Mouse (Mus musculus): ENCODE data around the gene Capns2. TPM values are rescaled to one million over a fixed set of nuclear protein-coding genes. Genes with fewer than 3 reads are reported as not detected.

Capns2 gene
- total and polyA plus RNA-seq, 3 experiments, result not detected

GRCm38 (mm10) chr8:92858475-92859182 is 42.6 kb upstream of the Capns2 start:
- no peaks in the 10 kb centered on the region for H3K36me3 ChIP-seq (replicated peaks)
- peaks cover 28% of the 10 kb centered on the region for H3K9me3 ChIP-seq (replicated peaks)
- no peak overlapping the region for H3K4me3 ChIP-seq (ENCODE audit: low read depth, low read length)
- H3K4me1 ChIP-seq (ENCODE audit: insufficient read depth, low read depth, low read length), result no peaks in the 10 kb centered on the region
- DNase-seq (ENCODE audit: low spot score), result no peak
- ATAC-seq (ENCODE audit: extremely low read depth, insufficient number of reproducible peaks, low FRiP score, poor library complexity, severe bottlenecking), result no peak
- TF ChIP-seq TAL1 (conservative IDR thresholded peaks at IDR 0.05; ENCODE audit: low read depth, low read length) (no peak), GATA1 (IDR thresholded peaks at IDR 0.05; ENCODE audit: borderline replicate concordance, low read length) (no peak), CTCF (IDR thresholded peaks at IDR 0.05; ENCODE audit: low read depth, low read length) (no peak), POLR2AphosphoS5 (IDR thresholded peaks at IDR 0.05; ENCODE audit: insufficient replicate concordance, low read depth, low read length) (no peak), GATA2 (IDR thresholded peaks at IDR 0.05; ENCODE audit: borderline replicate concordance, low read depth, low read length) (no peak)
- H3K27me3 ChIP-seq (ENCODE audit: insufficient read depth, low read length), result no peaks in the 10 kb centered on the region

DNA sequence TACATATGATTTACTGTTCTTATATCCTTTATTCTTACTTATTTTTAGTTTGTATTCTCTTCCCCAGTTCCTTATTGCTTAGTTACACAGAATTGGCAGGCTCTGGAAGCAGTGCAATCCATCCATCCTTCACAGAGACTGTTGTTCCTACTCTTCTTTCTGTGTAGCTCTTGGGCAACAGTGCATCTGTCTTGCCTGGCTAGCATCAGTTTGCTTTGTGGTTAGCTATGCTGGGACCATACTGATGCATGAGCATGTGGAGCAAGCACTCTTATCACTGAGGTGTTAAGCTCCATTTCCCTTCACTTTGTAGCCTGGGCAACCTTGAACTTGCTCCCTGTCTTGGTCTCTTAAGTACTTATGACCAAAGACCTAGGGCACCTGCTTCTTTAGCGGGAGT is 39.2 kb upstream of the Capns2 start:
- no peaks in the 10 kb centered on the region for H3K36me3 ChIP-seq (replicated peaks)
- no peaks in the 10 kb centered on the region for H3K27me3 ChIP-seq (ENCODE audit: insufficient read depth, low read length)
- ATAC-seq (ENCODE audit: extremely low read depth, insufficient number of reproducible peaks, low FRiP score, poor library complexity, severe bottlenecking) (no peak), DNase-seq (ENCODE audit: low spot score) (no peak)
- no peak overlapping the region for H3K4me3 ChIP-seq (ENCODE audit: low read depth, low read length)
- H3K9me3 ChIP-seq (replicated peaks), result peaks cover 8% of the 10 kb centered on the region
- TF ChIP-seq TAL1 (conservative IDR thresholded peaks at IDR 0.05; ENCODE audit: low read depth, low read length), result no peak
- no peak for TF ChIP-seq GATA1 (IDR thresholded peaks at IDR 0.05; ENCODE audit: borderline replicate concordance, low read length)
- no peak for TF ChIP-seq CTCF (IDR thresholded peaks at IDR 0.05; ENCODE audit: low read depth, low read length)
- TF ChIP-seq POLR2AphosphoS5 (IDR thresholded peaks at IDR 0.05; ENCODE audit: insufficient replicate concordance, low read depth, low read length), result no peak
- no peak for TF ChIP-seq GATA2 (IDR thresholded peaks at IDR 0.05; ENCODE audit: borderline replicate concordance, low read depth, low read length)
- H3K4me1 ChIP-seq (ENCODE audit: insufficient read depth, low read depth, low read length), result no peaks in the 10 kb centered on the region

DNA sequence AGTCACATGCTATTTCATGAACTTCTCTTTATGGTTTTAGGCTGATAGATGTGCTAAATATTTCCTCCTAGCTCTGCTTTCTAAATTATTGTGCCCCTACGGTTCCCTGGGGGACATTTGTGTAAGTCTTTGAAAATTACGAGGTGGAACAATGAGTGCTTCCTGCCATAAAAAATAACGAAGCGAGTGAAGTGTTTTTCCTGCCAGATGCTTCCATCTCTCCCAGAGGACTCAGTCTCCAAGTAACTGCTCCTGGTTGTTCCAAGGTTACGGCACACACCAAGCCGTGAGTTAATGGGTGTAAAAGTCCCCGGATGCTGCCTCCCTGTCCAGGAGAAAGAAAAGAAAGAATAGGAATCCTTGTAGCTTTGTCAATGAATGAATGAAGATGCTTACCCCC is 30.9 kb upstream of the Capns2 start:
- no peaks in the 10 kb centered on the region for H3K36me3 ChIP-seq (replicated peaks)
- TF ChIP-seq TAL1 (conservative IDR thresholded peaks at IDR 0.05; ENCODE audit: low read depth, low read length) (no peak), POLR2AphosphoS5 (IDR thresholded peaks at IDR 0.05; ENCODE audit: insufficient replicate concordance, low read depth, low read length) (no peak), GATA1 (IDR thresholded peaks at IDR 0.05; ENCODE audit: borderline replicate concordance, low read length) (no peak), GATA2 (IDR thresholded peaks at IDR 0.05; ENCODE audit: borderline replicate concordance, low read depth, low read length) (no peak), CTCF (IDR thresholded peaks at IDR 0.05; ENCODE audit: low read depth, low read length) (no peak)
- no peaks in the 10 kb centered on the region for H3K27me3 ChIP-seq (ENCODE audit: insufficient read depth, low read length)
- no peak overlapping the region for H3K4me3 ChIP-seq (ENCODE audit: low read depth, low read length)
- no peak for ATAC-seq (ENCODE audit: extremely low read depth, insufficient number of reproducible peaks, low FRiP score, poor library complexity, severe bottlenecking)
- peaks cover 27% of the 10 kb centered on the region for H3K9me3 ChIP-seq (replicated peaks)
- no peaks in the 10 kb centered on the region for H3K4me1 ChIP-seq (ENCODE audit: insufficient read depth, low read depth, low read length)
- DNase-seq (ENCODE audit: low spot score), result no peak

DNA sequence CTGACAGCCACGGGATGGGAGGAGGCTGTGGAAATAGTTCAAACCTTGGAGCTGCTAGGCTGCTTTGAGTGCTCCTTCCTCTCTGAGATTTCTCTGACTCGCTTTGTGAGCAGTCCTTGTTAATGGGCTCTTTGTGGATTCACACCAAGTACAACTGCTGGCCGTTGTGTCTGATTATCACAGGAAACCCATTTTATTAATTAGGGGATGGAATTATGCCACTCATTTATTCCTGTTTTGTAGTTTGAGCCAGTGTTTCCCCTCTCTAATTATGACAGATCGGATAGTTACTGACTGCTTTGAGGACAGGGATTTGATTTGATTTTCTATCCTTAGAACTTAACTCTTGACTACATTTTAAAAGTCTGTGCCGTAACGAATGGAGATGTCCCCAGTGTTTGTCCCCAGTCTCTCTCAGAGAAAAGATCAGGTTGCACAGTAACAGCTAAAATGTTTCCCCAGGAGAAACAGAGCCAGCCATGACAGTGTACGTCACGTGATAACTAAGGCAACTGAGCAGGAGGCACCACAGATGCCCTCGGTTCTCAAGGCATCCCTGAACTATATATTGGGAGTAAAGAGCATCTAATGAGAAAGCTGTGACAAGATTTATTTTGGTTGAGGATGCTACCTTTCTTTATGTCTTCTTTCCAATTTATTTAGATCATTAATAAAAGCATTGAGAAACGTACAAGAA is 29.0 kb upstream of the Capns2 start:
- Histone ChIP-seq H3K4me3 (ENCODE audit: low read depth, low read length) (no peak overlapping the region), H3K27me3 (ENCODE audit: insufficient read depth, low read length) (no peaks in the 10 kb centered on the region), H3K9me3 (replicated peaks) (peaks cover 27% of the 10 kb centered on the region), H3K36me3 (replicated peaks) (no peaks in the 10 kb centered on the region), H3K4me1 (ENCODE audit: insufficient read depth, low read depth, low read length) (no peaks in the 10 kb centered on the region)
- TF ChIP-seq GATA1 (IDR thresholded peaks at IDR 0.05; ENCODE audit: borderline replicate concordance, low read length) (no peak), CTCF (IDR thresholded peaks at IDR 0.05; ENCODE audit: low read depth, low read length) (no peak), TAL1 (conservative IDR thresholded peaks at IDR 0.05; ENCODE audit: low read depth, low read length) (no peak), POLR2AphosphoS5 (IDR thresholded peaks at IDR 0.05; ENCODE audit: insufficient replicate concordance, low read depth, low read length) (no peak), GATA2 (IDR thresholded peaks at IDR 0.05; ENCODE audit: borderline replicate concordance, low read depth, low read length) (no peak)
- DNase-seq (ENCODE audit: low spot score) (no peak), ATAC-seq (ENCODE audit: extremely low read depth, insufficient number of reproducible peaks, low FRiP score, poor library complexity, severe bottlenecking) (no peak)

GRCm38 (mm10) chr8:92875795-92876194 is 25.4 kb upstream of the Capns2 start:
- H3K4me3 ChIP-seq (ENCODE audit: low read depth, low read length), result no peak overlapping the region
- DNase-seq (ENCODE audit: low spot score) (no peak), ATAC-seq (ENCODE audit: extremely low read depth, insufficient number of reproducible peaks, low FRiP score, poor library complexity, severe bottlenecking) (no peak)
- no peak for TF ChIP-seq CTCF (IDR thresholded peaks at IDR 0.05; ENCODE audit: low read depth, low read length)
- no peak for TF ChIP-seq GATA2 (IDR thresholded peaks at IDR 0.05; ENCODE audit: borderline replicate concordance, low read depth, low read length)
- no peaks in the 10 kb centered on the region for H3K4me1 ChIP-seq (ENCODE audit: insufficient read depth, low read depth, low read length)
- peaks cover 18% of the 10 kb centered on the region for H3K9me3 ChIP-seq (replicated peaks)
- H3K36me3 ChIP-seq (replicated peaks), result no peaks in the 10 kb centered on the region
- no peaks in the 10 kb centered on the region for H3K27me3 ChIP-seq (ENCODE audit: insufficient read depth, low read length)

DNA sequence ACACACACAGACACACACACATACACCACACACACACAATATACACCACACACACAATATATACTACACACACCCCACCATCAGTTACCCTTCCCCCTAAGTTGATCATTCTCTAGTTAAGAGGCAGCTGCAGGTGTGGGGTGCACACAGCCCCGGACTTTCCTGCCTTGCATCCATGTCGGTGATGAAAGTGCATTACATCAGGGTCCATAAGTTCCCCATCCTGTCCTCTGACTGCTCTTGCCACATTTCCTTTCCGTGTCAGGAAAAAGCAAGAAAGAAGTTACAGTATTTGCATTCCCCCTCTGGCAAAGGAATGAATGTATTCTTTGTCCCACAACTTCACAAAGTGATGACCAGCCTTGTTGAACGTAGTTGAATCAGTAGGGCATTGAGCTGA is 20.0 kb upstream of the Capns2 start:
- H3K36me3 ChIP-seq (replicated peaks), result no peaks in the 10 kb centered on the region
- DNase-seq (ENCODE audit: low spot score) (no peak), ATAC-seq (ENCODE audit: extremely low read depth, insufficient number of reproducible peaks, low FRiP score, poor library complexity, severe bottlenecking) (no peak)
- H3K9me3 ChIP-seq (replicated peaks), result peaks cover 13% of the 10 kb centered on the region
- TF ChIP-seq CTCF (IDR thresholded peaks at IDR 0.05; ENCODE audit: low read depth, low read length), result no peak
- no peak for TF ChIP-seq TAL1 (conservative IDR thresholded peaks at IDR 0.05; ENCODE audit: low read depth, low read length)
- no peak for TF ChIP-seq GATA1 (IDR thresholded peaks at IDR 0.05; ENCODE audit: borderline replicate concordance, low read length)
- no peak for TF ChIP-seq POLR2AphosphoS5 (IDR thresholded peaks at IDR 0.05; ENCODE audit: insufficient replicate concordance, low read depth, low read length)
- no peak for TF ChIP-seq GATA2 (IDR thresholded peaks at IDR 0.05; ENCODE audit: borderline replicate concordance, low read depth, low read length)
- H3K27me3 ChIP-seq (ENCODE audit: insufficient read depth, low read length), result no peaks in the 10 kb centered on the region
- no peaks in the 10 kb centered on the region for H3K4me1 ChIP-seq (ENCODE audit: insufficient read depth, low read depth, low read length)
- no peak overlapping the region for H3K4me3 ChIP-seq (ENCODE audit: low read depth, low read length)
